Mouse (Mus musculus) lung, adult 2 months (tissue): ENCODE measurements around the gene Pparg. TPM values are rescaled to one million over a fixed set of nuclear protein-coding genes. Genes with fewer than 3 reads are reported as not detected.
A peak's percentile ranks its signal among the peaks of the same experiment; 100 is the strongest.

Experiments
- DNase-seq: peaks from one replicate; pipeline ENCODE4 v3.0.0; 2022
- H3K4me1 ChIP-seq: fragments of 200-500 bp; 2 replicates; pipeline ENCODE4 v1.6.1; 2011; ENCODE audit warnings: low read length; ENCODE audit not compliant: control insufficient read depth, insufficient read depth
- H3K4me3 ChIP-seq: fragments of 200-500 bp; replicated peaks from 2 replicates; pipeline ENCODE3; 2011; ENCODE audit warnings: low read depth, mild to moderate bottlenecking, control low read depth, low read length; ENCODE audit errors: extremely low read depth
- CTCF ChIP-seq: fragments of 200-500 bp; IDR thresholded peaks from 2 replicates; pipeline ENCODE4 v1.5.1; 2011; ENCODE audit warnings: mild to moderate bottlenecking, low read length, control low read depth; ENCODE audit not compliant: insufficient read depth
- POLR2A ChIP-seq: fragments of 200-500 bp; IDR thresholded peaks from 2 replicates; pipeline ENCODE4 v1.6.1; 2011; ENCODE audit warnings: low read depth, mild to moderate bottlenecking, control low read depth, low read length, borderline replicate concordance; ENCODE audit errors: extremely low read depth
- WGBS: fragments of 180-500 bp; shearing (Covaris S2); methylation state at CpG from one replicate; pipeline ENCODE4 v1.1.7; 2018; 5-methylcytosine and 5-hydroxymethylcytosine counted together
- polyA plus RNA-seq: library from polyadenylated mRNA; depleted of rRNA; stranded (reverse); fragments of >200 nt; gene quantifications from 2 replicates; pipeline ENCODE4 v1.2.3, GENCODE M21; 2012

The Pparg gene
- polyA plus RNA-seq, 1 experiment: 13.7 TPM

GRCm38 (mm10) chr6:115404354-115404753 is 43.6 kb downstream of the Pparg start:
- no peaks in the 10 kb centered on the region for H3K4me1 ChIP-seq
- no peak for DNase-seq
- 69% methylated on average over 2 of the region's 2 CpGs for WGBS
- no peak overlapping the region for H3K4me3 ChIP-seq
- no peak for TF ChIP-seq POLR2A
- no peak for TF ChIP-seq CTCF

GRCm38 (mm10) chr6:115411477-115411876 is 50.7 kb downstream of the Pparg start:
- WGBS: 39% methylated on average over 1 of the region's 1 CpGs
- TF ChIP-seq POLR2A (no peak), CTCF (no peak)
- no peak overlapping the region for H3K4me3 ChIP-seq
- no peak for DNase-seq
- H3K4me1 ChIP-seq: no peaks in the 10 kb centered on the region

- 70% methylated on average over 3 of the region's 3 CpGs for WGBS
- no peak for TF ChIP-seq CTCF
- DNase-seq: no peak
- H3K4me3 ChIP-seq: no peak overlapping the region
- no peaks in the 10 kb centered on the region for H3K4me1 ChIP-seq
Measured at GRCm38 (mm10) chr6:115418171-115418570, 57.4 kb downstream of the Pparg start.

GRCm38 (mm10) chr6:115418964-115419363 is 58.2 kb downstream of the Pparg start:
- Histone ChIP-seq H3K4me1 (no peaks in the 10 kb centered on the region), H3K4me3 (no peak overlapping the region)
- no peak for DNase-seq
- 82% methylated on average over 3 of the region's 3 CpGs for WGBS
- TF ChIP-seq CTCF (no peak), POLR2A (no peak)

- WGBS: 7% methylated on average over 1 of the region's 1 CpGs
- TF ChIP-seq POLR2A: no peak
- no peak for TF ChIP-seq CTCF
- no peaks in the 10 kb centered on the region for H3K4me1 ChIP-seq
- H3K4me3 ChIP-seq: no peak overlapping the region
- DNase-seq: peak; percentile 43
Measured at GRCm38 (mm10) chr6:115420963-115421362, 60.2 kb downstream of the Pparg start.

GRCm38 (mm10) chr6:115421665-115422064 is 60.9 kb downstream of the Pparg start:
- TF ChIP-seq POLR2A (no peak), CTCF (no peak)
- Histone ChIP-seq H3K4me1 (no peaks in the 10 kb centered on the region), H3K4me3 (no peak overlapping the region)
- no peak for DNase-seq
- WGBS: 57% methylated on average over 4 of the region's 4 CpGs

- DNase-seq: no peak
- Histone ChIP-seq H3K4me3 (no peak overlapping the region), H3K4me1 (no peaks in the 10 kb centered on the region)
- TF ChIP-seq CTCF: no peak
- TF ChIP-seq POLR2A: no peak
- 51% methylated on average over 3 of the region's 3 CpGs for WGBS
Measured at GRCm38 (mm10) chr6:115424433-115424832, 63.7 kb downstream of the Pparg start.

GRCm38 (mm10) chr6:115432726-115433125 is 72.0 kb downstream of the Pparg start:
- TF ChIP-seq POLR2A (no peak), CTCF (no peak)
- no peak for DNase-seq
- H3K4me3 ChIP-seq: no peak overlapping the region
- 38% methylated on average over 2 of the region's 2 CpGs for WGBS
- H3K4me1 ChIP-seq: no peaks in the 10 kb centered on the region

GRCm38 (mm10) chr6:115434054-115434453 is 73.3 kb downstream of the Pparg start:
- Histone ChIP-seq H3K4me3 (no peak overlapping the region), H3K4me1 (no peaks in the 10 kb centered on the region)
- WGBS: 65% methylated on average over 1 of the region's 1 CpGs
- no peak for TF ChIP-seq POLR2A
- TF ChIP-seq CTCF: no peak
- no peak for DNase-seq

- H3K4me1 ChIP-seq: no peaks in the 10 kb centered on the region
- 83% methylated on average over 2 of the region's 2 CpGs for WGBS
- no peak overlapping the region for H3K4me3 ChIP-seq
- no peak for TF ChIP-seq CTCF
- no peak for TF ChIP-seq POLR2A
- DNase-seq: no peak
Measured at GRCm38 (mm10) chr6:115434816-115435215, 74.1 kb downstream of the Pparg start.
